Mouse (Mus musculus) cerebellum, adult 2 months (tissue): ENCODE results near the gene Cby3. TPM values are rescaled to one million over a fixed set of nuclear protein-coding genes. Genes with fewer than 3 reads are reported as not detected.
"Not testable (repeated sequence)": the region's sequence is repeated elsewhere in the genome, so short reads cannot be mapped to it uniquely, and the experiment has no call there.

ENCODE experiments used
- DNase-seq, 2 experiments: peaks; one replicate each; pipeline ENCODE4 v3.0.0; 2021
- H3K27ac ChIP-seq: fragments of 200-500 bp; 2 replicates; pipeline ENCODE4 v1.5.1; 2012; ENCODE audit warnings: low read length, control low read depth, inconsistent platforms; ENCODE audit not compliant: insufficient read depth
- H3K27me3 ChIP-seq: fragments of 200-500 bp; 2 replicates; pipeline ENCODE4 v1.6.1; 2012; ENCODE audit warnings: inconsistent platforms, mild to moderate bottlenecking, low read length, moderate library complexity; ENCODE audit not compliant: control insufficient read depth, insufficient read depth
- H3K4me1 ChIP-seq: fragments of 200-500 bp; 2 replicates; pipeline ENCODE4 v1.6.1; 2011; ENCODE audit warnings: low read length; ENCODE audit not compliant: control insufficient read depth, insufficient read depth
- H3K4me3 ChIP-seq: fragments of 200-500 bp; replicated peaks from 2 replicates; pipeline ENCODE3; 2011; ENCODE audit warnings: mild to moderate bottlenecking, low read depth, low read length, control low read depth; ENCODE audit not compliant: insufficient read depth
- CTCF ChIP-seq: fragments of 200-500 bp; IDR thresholded peaks from 2 replicates; pipeline ENCODE4 v1.5.1; 2011; ENCODE audit warnings: low read depth, mild to moderate bottlenecking, control low read depth, low read length, moderate library complexity, borderline replicate concordance; ENCODE audit not compliant: insufficient read depth
- POLR2A ChIP-seq: fragments of 200-500 bp; IDR thresholded peaks from 2 replicates; pipeline ENCODE4 v1.6.1; 2011; ENCODE audit warnings: low read length, control low read depth, borderline replicate concordance; ENCODE audit not compliant: insufficient read depth
- WGBS: fragments of 180-500 bp; shearing (Covaris S2); methylation state at CpG from one replicate; pipeline ENCODE4 v1.1.7; 2018; 5-methylcytosine and 5-hydroxymethylcytosine counted together
- polyA plus RNA-seq: library from polyadenylated mRNA; depleted of rRNA; stranded (reverse); fragments of >200 nt; gene quantifications from 2 replicates; pipeline ENCODE4 v1.2.3, GENCODE M21; 2012

Cby3 gene
- polyA plus RNA-seq, 1 experiment = 0.34 TPM

GRCm38 (mm10) chr11:50346256-50347032 lies 7.8 kb upstream of the Cby3 start:
- 87% methylated on average over 9 of the region's 9 CpGs for WGBS
- H3K27ac ChIP-seq = no peak overlapping the region
- H3K4me3 ChIP-seq = no peak overlapping the region
- no peaks in the 10 kb centered on the region for H3K27me3 ChIP-seq
- no peak for DNase-seq
- no peak for TF ChIP-seq CTCF
- no peak for TF ChIP-seq POLR2A
- H3K4me1 ChIP-seq = no peaks in the 10 kb centered on the region

GRCm38 (mm10) chr11:50352177-50352576 lies 2.1 kb upstream of the Cby3 start:
- no peak for TF ChIP-seq CTCF
- no peak for TF ChIP-seq POLR2A
- 87% methylated on average over 2 of the region's 2 CpGs for WGBS

DNA sequence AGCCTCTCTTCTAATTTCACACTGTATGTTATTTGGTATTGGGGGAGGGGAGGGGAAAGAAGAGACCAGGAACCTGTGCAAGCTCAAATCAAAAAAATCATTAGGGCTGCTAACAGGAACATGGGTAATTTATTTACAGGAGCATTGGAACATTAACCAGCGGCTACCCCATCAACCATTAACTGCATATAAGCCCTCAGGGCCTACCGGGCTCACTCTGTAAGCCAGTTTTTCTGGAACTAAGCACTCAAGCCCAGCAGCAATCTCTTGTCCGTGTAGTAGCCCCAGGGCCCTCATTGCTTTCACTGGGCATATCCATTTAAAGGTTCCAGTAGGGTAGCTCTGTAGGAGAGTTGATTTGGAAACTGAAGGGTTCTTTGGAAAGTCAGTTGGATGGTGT lies 589 bp downstream of the Cby3 start:
- H3K4me3 ChIP-seq = no peak overlapping the region
- H3K27ac ChIP-seq = no peak overlapping the region
- DNase-seq = no peak
- H3K4me1 ChIP-seq = no peaks in the 10 kb centered on the region
- WGBS = 81% methylated on average over 3 of the region's 3 CpGs
- no peak for TF ChIP-seq CTCF
- no peak for TF ChIP-seq POLR2A
- H3K27me3 ChIP-seq = no peaks in the 10 kb centered on the region

More at GRCm38 (mm10) chr11:50352177-50352576, 2.1 kb upstream of the Cby3 start:
- H3K27me3 ChIP-seq = no peaks in the 10 kb centered on the region
- H3K4me1 ChIP-seq = no peaks in the 10 kb centered on the region
- no peak for DNase-seq
- H3K4me3 ChIP-seq = no peak overlapping the region
- H3K27ac ChIP-seq = no peak overlapping the region

DNA sequence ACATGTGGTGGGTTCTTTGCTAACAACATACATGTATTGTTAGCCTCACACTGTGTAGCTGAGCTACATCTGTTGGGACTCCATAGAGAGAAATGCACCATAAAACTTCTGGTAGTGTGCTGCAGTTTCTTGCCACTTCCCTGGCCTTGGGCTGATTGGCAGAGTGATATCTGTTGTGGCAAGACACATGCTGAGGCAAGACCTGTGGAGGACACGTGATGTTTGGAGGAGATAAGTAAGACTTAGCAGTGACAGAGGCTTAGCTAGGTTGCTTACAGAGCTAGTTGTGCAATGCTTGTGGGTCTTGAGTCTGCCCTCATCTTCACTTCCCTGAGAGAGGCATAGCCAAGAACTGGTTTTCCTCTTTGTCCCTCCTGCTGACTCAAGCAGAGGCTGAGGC lies 1.1 kb downstream of the Cby3 start:
- WGBS = 78% methylated on average over 1 of the region's 1 CpGs
- DNase-seq = no peak
- TF ChIP-seq CTCF (no peak), POLR2A (no peak)

GRCm38 (mm10) chr11:50358950-50359861 lies 4.9 kb downstream of the Cby3 start:
- WGBS = under 1% methylated on average over 74 of the region's 74 CpGs

More for the DNA sequence above, 1.1 kb downstream of the Cby3 start:
- Histone ChIP-seq H3K27me3 (no peaks in the 10 kb centered on the region), H3K4me3 (no peak overlapping the region), H3K27ac (no peak overlapping the region), H3K4me1 (no peaks in the 10 kb centered on the region)

GRCm38 (mm10) chr11:50361282-50361681 lies 7.0 kb downstream of the Cby3 start:
- not testable (repeated sequence) for H3K27ac ChIP-seq, DNase-seq, H3K27me3 ChIP-seq, H3K4me1 ChIP-seq, H3K4me3 ChIP-seq
- 78% methylated on average over 1 of the region's 1 CpGs for WGBS

More at GRCm38 (mm10) chr11:50358950-50359861, 4.9 kb downstream of the Cby3 start:
- Histone ChIP-seq H3K27ac (peak overlapping the region; percentile 8), H3K4me1 (no peaks in the 10 kb centered on the region), H3K4me3 (peak overlapping the region; percentile 87), H3K27me3 (no peaks in the 10 kb centered on the region)
- DNase-seq = peak; percentile 61 to 73
- TF ChIP-seq POLR2A (0 out of 2 replicates have a peak, but pooled peaks have one; percentile 24), CTCF (no peak)

- peak; percentile 73 to 74 for DNase-seq
- no peak overlapping the region for H3K27ac ChIP-seq
- TF ChIP-seq CTCF (peak; percentile 83), POLR2A (no peak)
- no peaks in the 10 kb centered on the region for H3K27me3 ChIP-seq
- H3K4me3 ChIP-seq = no peak overlapping the region
- H3K4me1 ChIP-seq = no peaks in the 10 kb centered on the region
- WGBS = under 1% methylated on average over 4 of the region's 4 CpGs
These were observed 10.3 kb downstream of the Cby3 start for GRCm38 (mm10) chr11:50364548-50364947.

DNA sequence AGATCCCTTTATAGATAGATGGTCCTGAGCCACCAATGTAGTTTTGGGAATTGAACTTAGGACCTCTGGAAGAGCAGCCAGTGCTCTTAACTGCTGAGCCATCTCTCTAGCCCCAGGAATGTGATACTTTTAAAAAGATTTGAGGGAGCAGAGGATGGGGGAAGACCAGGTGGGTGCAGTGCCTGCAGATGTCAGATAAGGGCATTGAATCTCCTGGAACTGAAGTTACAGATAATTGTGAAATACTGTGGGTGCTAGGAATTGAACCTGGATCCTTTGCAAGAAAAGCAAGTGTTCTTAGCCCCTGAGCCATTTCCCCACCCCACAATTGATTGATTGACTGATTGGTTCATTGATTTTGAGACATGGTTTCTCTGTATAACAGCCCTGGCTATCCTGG lies 11.1 kb downstream of the Cby3 start:
- H3K27me3 ChIP-seq = no peaks in the 10 kb centered on the region
- TF ChIP-seq POLR2A = no peak
- no peak for TF ChIP-seq CTCF
- no peak overlapping the region for H3K4me3 ChIP-seq
- no peak overlapping the region for H3K27ac ChIP-seq
- no peaks in the 10 kb centered on the region for H3K4me1 ChIP-seq
- DNase-seq = no peak
